Mouse (Mus musculus): ENCODE results near the gene Sox6.
"Not testable (repeated sequence)": the region's sequence is repeated elsewhere in the genome, so short reads cannot be mapped to it uniquely, and the experiment has no call there.

Sox6 gene

DNA sequence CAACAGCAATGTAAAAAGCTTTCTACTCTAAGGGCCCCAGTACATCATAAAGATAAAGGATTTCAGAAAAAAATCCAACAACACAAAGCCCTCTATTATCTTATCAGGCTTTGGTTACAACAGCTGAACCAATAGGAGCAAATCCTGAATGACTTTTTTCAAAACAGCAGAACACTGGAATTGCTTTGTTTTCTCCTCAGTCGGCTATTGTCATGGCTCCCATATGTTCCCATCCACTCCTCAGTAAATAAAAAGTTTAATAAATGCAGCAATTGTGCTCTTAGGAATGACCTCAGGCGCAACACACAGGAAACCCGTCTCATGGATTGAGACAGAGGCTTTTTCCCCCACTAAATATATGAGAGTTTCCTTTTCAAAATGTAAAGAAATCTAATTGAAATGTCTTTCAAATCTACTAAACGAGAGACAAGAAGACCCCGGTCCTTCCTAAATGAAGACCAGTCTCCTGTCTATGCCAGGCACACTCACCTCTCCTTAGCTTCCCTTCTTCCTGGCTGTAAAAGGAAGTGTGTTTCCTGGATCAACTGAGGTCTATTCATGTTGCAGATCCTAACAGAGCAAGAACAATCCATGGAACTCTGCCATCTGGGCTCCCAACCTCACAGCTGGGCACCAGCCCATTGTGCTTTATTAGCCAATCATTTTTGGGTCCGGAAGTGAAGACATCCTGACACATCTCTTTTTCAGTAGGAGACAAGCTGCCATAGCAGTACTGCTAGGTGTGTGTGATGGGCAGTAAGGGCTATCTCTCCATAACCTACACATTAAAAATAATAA lies 369.2 kb downstream of the Sox6 start:
- DNase-seq (ENCODE audit: low read depth in 2 of 2, low spot score in 2 of 2): no peak

DNA sequence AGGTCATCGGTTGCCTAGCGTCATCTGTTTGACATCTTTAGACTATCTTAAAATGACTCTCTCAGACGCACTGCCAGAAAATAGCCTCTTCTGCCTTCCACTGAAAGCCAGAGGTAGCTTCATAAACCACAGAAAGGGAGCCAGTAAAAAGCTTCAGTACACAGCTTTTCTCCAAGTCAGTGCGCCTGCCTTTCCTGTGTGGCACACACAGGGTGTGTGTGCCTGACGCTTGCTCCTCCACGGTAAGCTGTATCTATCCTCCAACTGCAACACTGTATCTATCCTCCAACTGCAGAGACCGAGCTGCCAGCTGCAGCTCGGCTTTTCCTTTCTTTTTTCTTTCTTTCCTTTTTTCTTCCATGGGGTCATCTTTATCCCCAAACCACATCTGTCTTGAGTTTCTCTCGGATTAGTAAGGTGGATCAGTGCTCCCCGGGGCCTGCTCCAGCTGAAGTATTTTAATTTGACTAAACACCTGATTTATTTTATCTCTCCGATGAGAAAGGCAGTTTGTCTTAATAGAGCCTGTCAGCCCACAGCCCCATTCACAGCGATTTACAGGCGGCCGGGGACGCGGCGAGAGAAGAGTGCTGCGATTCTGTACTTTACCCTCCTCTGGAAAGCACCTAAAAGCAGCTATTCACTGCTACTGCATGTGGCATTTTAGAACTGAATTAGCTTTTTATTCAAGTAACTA lies 371.8 kb downstream of the Sox6 start:
- DNase-seq (ENCODE audit: low read depth in 2 of 2, low spot score in 2 of 2): no peak

DNA sequence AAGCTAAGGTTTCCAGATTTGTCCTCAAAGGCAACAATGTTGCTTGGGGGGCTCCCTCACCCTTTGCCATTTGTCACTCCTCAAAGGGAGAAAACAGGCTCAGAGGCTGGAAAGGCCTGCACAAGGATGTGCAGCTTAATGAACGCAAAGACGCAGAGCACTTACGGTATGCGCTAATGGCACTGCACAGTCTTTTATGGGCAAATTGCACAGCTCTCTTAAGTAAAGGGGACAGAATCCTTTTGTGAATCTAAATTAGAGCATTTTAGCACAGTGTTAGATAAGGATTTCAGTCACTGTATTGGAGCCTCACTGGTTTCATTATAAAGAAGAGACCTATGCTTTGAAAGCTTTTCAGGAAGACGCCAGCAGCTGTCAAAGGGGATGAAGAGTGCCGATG lies 375.2 kb downstream of the Sox6 start:
- no peak for DNase-seq (ENCODE audit: low read depth in 2 of 2, low spot score in 2 of 2)

DNA sequence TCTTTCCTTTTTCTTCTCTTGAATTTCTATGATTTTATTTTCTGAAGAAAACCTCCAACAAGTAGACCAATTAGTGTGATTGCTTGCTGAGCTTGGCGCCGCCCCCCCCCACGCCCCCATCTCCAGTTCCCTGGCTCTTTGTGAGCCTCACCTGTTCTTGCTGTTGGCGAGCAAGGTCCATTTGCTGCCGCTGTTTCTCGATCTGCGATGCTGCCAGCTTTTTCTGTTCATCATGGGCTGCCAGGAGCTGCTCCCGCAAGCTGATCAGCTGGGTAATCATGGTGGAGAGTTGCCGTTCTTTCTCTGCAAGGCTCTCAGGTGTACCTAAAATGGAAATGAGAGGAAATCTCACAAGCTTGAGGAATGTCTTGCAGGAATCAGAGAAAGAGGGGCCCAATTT lies 376.5 kb downstream of the Sox6 start:
- DNase-seq (ENCODE audit: low read depth in 2 of 2, low spot score in 2 of 2): no peak

DNA sequence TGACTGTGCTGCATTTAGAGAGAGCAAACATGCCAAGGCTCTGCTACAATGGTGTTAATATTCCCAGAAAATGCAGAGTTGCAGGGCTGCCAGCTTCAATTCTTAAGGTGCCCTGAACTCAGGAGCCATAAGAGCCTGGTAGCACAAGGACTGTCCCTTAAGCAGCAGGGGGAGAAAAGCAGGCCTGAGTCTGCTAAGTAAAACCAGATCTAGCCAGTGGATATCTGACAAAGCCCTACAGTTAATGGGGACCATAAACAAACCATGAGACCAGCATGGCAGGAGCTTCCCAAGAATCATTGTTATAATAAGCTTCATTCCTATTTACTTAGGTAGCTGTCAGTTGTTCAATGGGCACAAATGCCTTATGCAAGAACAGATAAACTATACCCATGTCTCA lies 391.9 kb downstream of the Sox6 start:
- DNase-seq (ENCODE audit: low read depth in 2 of 2, low spot score in 2 of 2): no peak

DNA sequence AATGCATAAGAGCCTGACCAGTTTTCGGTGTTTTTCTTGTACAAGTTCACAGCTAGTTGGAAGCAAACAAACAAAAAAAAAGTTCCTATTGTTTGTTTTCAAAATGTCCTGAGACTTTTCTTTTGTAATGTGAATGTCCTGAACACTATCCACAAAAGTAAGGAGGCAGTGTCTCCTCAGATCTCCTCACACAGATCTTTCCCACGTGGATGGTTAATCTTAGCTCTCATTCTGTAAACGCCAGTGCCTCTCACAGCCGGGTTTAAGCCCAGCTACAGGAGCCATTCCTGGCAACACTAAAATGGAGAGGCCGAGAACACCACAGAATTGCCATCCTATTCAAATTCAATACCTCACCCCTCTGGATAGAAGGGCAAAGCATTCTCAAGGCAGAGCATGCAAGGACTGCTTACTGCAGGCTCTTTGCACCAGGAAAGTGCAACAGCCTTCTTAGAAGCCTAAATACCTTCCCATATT lies 392.6 kb downstream of the Sox6 start:
- DNase-seq (ENCODE audit: low read depth in 2 of 2, low spot score in 2 of 2): no peak

DNA sequence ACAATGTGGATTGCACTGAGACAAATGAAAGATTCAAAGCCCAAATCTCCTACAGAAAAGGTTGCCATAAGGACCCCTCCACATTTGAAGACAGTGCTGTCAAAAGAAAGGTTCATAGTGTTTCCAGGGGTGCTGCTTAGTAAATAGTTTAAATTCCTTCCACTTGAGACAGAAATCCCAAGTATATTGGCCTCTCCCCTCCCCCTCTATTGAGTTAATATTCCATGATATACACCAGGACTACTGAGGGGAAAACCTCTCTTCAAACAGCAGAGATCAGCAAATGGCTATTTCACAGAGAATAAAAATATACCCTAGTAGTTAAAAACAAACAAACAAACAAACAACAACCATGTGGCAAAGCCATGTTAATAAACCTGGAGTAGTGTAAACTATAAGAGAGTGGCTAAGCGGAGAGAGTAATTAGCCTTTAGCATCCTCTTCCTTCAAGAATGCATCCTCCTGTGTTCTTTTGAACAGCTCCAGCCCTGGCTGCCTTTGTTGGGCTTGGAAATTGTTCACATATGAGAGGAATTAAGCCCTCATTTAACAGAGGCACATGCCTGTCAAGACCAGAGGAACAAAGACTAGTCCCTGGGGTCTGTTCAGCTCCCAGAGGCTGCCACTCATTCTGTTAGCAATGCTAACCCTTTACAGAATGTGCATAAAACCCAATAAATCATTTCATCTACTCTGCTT lies 393.2 kb downstream of the Sox6 start:
- DNase-seq (ENCODE audit: low read depth in 2 of 2, low spot score in 2 of 2): no peak

DNA sequence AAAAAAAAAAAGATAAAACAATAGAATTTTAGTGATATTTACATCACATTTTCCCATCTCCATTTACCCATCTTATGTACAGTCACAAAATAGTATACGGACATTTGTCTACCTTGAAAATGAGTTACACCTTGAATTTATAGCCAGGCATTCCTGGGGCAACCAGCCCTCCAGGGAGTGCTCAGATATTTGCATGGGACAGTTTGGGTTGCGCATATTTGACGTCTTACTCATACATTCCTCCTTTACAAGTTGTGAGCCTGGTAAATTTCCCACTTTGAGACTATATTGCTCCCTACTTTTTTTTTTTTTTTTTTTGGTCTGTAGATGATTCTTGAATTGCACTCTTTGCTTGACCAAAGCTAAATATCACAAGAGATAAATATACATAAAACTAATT lies 407.9 kb downstream of the Sox6 start:
- no peak for DNase-seq (ENCODE audit: low read depth in 2 of 2, low spot score in 2 of 2)

DNA sequence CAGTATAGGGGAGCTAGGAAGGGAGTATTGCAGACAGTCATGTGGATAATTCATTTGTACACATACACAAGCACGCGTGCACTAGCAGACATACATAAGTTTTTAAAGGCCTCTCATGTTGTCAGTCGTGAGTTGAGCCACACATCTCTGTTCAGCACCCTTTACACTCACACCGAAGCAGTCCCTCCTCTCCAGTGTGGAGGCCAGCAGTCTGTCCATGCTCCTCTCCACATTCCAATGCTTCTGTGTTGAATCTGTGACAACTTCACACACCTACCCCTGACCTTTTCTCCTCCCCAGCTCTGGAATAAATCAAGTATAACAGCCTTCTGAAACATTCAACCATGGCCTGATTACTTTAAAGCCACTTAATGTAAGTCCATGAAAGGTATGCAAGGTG lies 408.3 kb downstream of the Sox6 start:
- no peak for DNase-seq (ENCODE audit: low read depth in 2 of 2, low spot score in 2 of 2)

DNA sequence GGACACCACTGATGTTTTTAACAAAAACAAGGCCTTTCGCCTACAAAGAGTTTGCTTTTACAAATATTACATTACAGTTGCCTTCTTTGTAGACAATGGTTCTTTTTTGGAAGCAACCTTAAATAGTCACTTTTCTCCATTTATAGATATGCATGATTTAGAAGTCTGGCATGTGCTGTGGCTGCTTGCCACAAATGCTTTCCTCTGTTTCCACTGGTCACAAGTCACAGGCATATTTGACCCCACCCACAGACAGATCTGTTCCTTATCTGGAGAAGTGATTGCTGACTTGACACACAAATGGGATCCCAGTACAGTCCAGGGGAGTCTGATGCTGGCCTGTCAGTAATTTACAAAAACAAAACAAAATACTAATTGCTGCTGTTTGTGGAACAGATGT lies 409.8 kb downstream of the Sox6 start:
- no peak for DNase-seq (ENCODE audit: low read depth in 2 of 2, low spot score in 2 of 2)

DNA sequence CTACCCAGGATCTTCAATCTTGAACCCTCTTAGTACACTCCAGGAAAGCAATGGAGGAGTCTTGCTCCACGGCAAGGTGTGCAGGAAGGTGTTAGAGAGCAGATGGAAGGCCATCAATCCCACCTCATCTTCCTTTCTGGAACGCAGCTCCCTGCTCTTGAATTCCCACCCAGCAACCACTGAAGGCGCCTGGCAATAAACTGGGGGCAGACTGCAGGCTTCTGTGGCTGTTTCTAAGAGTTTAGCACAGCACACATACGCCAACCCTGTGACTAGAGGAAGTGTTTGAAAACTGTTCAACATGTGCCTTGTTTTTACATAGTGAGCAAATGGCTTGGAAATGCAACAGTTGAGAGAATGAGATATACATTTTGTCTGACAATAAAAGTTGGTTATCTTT lies 412.6 kb downstream of the Sox6 start:
- DNase-seq (ENCODE audit: low read depth in 2 of 2, low spot score in 2 of 2): no peak

DNA sequence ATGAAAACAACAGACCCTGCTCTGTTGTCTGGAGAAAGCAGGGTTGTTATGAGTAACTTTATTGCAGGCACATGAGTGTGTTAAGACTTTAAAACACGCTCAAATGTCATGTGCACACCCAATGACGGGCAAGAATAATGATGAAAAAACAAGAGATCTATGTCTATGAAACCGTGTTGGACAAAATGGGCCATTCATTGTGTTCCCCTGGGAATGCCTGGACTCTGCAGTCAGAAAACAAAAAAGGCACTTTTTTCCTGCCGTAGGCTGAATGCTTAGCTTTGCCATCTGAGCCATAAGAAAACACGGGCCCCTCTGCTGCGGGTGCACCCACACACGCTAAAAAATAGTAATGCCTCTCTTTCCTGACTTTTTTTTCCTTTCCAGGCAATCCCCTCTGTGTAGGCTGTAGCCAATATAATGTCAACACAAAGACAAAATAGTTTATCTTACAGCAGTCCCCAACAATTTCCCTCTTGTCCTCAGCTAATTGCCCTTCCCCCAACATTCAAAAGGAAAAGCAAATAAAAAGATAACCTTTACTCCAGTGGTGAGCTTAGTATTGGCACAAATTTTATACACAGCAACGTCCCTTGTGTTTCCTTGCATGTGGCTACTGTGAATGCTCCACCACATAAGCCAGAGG lies 413.6 kb downstream of the Sox6 start:
- no peak for DNase-seq (ENCODE audit: low read depth in 2 of 2, low spot score in 2 of 2)

DNA sequence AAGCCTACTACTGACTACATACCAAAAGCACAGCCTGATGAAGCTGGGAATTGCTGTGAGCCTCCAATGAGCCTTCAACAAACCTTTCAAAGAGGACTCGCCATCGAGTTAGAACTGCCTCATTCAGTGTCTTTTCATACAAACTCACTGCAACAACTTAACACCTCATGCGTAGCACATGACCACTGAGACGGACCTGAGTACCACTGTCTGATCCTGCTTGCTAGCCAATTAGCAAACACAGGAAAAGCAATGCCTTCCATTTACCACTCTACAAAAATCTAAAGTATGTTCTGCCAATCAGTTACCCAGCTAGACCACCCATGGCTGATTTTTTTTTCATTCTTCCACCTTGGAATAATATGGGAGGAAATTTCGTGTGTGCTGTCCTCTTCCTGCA lies 414.1 kb downstream of the Sox6 start:
- no peak for DNase-seq (ENCODE audit: low read depth in 2 of 2, low spot score in 2 of 2)

DNA sequence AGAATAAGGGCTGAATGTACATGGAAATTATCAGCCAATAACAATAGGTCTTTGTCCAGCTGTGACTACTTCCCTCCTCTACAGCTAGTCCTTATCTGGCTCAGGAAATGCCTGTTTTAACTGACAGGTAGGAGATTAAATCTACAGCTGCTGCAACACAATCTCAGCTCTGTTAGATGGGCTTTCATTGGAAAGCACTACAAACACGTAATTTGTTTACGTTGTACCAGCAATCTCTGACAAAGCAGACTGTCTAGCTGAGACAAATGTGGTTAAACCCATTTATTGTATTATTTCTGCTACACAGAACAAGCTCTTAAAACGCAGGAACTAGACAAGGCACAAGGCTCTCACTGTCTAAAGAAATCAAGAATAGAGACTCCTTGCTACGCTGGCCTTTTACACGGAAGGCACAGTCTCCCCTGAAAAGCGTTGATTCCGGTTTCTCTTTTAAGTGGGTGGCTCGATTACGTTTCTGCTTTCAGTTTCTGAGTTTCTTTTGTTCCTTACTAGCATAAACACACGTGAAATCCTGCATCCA lies 422.8 kb downstream of the Sox6 start:
- DNase-seq (ENCODE audit: low read depth in 2 of 2, low spot score in 2 of 2): peak; percentile 23 to 39

DNA sequence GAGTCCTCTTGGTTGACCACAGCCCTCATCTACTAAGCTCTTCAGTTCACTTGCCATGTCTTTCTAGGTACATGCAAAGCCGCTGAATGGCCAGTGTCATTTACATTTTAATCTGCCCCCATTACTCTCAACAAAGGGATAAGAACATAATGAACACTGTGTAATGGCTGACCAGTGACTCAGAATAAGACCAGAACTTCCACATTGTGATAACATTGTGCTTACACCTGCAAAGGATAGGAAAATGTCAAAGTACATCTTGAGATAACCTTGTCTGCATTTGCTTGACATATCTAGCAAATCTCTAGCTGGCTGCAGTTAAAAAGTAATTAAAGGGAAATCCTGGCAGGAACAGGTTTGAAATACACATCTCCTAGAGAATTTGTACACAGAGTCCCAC lies 431.1 kb downstream of the Sox6 start:
- DNase-seq (ENCODE audit: low read depth in 2 of 2, low spot score in 2 of 2): no peak

DNA sequence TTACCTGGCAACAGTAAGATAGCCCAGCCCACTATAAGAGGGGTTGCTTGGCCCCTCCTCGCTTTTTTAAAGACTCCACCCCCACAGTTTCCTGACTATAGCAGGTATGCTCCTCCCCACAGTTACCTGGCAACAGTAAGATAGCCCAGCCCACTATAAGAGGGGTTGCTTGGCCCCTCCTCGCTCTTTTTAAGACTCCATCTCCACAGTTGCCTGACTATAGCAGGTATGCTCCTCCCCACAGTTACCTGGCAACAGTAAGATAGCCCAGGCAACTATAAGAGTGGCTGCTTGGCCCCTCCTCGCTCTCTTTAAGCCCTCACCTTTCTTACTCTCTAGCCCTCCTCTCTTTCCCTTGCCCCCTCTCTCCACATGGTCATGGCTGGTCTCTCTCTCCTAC lies 432.5 kb downstream of the Sox6 start:
- DNase-seq (ENCODE audit: low read depth in 2 of 2, low spot score in 2 of 2): not testable (repeated sequence)

DNA sequence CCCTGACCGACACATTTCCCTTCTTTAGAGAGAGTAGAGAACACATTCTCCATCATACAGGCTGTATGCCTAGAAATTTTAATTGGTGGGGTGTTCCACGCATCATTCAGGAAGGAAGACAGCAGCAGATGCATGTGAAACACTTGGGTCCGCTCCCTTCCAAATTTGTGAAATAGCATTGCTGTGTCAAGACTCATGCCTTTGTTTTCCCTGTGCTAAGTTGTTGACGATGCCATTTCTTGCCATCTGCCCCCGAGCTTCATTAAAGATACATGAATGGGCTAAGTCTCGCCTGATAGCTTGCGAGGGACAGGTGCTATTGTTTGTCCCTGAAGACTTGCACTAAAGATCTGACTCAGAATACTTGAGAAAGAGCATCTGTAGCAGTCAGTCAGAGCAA lies 433.7 kb downstream of the Sox6 start:
- DNase-seq (ENCODE audit: low read depth in 2 of 2, low spot score in 2 of 2): no peak

DNA sequence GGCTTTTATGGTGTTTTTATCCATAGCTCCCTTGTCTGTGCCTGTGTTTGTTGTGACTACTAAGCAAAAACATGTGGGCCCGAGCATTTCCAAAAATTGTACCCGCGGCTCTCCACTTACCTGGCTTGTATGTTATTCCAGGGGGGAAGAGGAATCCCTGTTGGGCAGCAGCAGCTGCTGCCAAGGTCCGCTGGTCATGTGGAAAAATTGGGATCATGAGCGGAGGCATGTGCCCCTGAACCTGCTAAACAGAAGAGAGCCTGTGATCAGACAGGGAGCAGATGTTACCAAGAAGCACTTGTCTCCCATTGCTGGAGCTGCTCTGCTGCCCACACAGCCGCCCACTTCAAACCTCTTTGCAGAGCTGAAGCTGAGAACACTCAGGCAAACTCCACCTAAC lies 441.2 kb downstream of the Sox6 start:
- DNase-seq (ENCODE audit: low read depth in 2 of 2, low spot score in 2 of 2): no peak

DNA sequence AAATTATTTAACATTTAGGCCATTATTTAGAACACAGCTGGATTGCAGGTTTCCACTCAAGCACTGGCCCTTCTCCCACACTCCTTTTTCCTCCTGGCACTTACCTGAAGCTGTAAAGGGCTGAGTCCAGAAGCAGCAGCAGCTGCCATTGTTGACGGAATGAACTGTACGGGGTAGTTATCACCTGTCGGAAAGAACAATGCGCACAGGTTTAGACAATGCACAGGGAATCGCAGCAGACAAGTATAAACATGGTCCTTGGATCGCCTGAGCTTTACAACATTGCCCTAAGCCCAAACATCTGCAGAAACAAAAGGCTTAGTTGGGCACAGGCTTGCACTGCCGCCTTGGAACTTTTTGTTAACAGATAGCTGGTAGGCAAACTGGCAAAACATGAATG lies 458.1 kb downstream of the Sox6 start:
- no peak for DNase-seq (ENCODE audit: low read depth in 2 of 2, low spot score in 2 of 2)

DNA sequence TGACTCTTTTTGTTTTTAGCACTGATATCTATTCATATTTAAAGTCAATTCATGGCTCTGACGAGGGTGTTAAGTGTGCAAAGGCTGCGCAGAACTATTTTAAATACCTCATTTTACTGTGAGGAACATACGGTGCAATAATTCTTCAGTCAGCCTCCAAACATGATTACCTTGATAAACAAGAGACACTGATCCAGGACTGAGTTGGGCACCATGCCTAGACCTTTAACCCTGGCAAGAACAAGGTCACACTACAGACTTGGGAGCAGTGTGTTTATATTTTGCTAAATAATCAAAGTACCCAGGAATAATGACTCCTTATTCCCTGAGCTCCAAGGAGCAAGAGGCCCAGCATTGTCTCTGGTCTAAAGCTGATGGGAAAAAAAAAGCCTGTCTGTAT lies 458.8 kb downstream of the Sox6 start:
- DNase-seq (ENCODE audit: low read depth in 2 of 2, low spot score in 2 of 2): no peak

DNA sequence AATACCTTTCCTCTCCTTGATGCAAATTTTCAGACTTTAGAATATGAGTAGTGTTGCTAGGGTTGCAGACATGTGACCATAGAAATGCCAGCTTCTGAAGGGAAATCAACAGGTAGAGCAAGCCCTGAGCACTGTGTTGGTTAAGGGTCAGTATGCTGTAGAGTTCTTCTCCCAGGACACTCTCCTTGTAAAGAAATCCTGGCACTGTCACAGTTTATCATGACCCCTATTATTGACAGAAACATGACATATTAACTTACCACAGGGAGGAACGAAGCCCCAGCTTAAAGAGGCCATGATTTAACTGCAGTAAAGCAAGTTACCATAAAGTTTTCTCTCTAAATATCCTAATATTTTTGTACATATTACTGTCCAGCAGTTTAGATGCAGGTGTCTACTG lies 462.2 kb downstream of the Sox6 start:
- no peak for DNase-seq (ENCODE audit: low read depth in 2 of 2, low spot score in 2 of 2)
